Mouse (Mus musculus) megakaryocyte progenitor cell, adult 5-6 weeks (primary cell): ENCODE data around the gene Klhl29. TPM values are rescaled to one million over a fixed set of nuclear protein-coding genes. Genes with fewer than 3 reads are reported as not detected.

ENCODE experiments used
- ATAC-seq: replicated peaks from 2 replicates; pipeline ENCODE4 v1.8.0; 2016; ENCODE audit warnings: mild to moderate bottlenecking, moderate TSS enrichment, inconsistent platforms; ENCODE audit not compliant: poor library complexity
- total RNA-seq, 2 experiments: library from RNA; stranded (forward) in 1 of 2; stranded (reverse) in 1 of 2; fragments of 157-497, 149-512 nt in 1 of 2; fragments of 200-1000 nt in 1 of 2; gene quantifications; 2 replicates each; pipeline versions ENCODE4 v1.2.3 to v1.2.4; 2015 to 2017

The Klhl29 gene
- total RNA-seq (2015), result not detected in 2 replicates
- not detected in 2 replicates for total RNA-seq (2017)

DNA sequence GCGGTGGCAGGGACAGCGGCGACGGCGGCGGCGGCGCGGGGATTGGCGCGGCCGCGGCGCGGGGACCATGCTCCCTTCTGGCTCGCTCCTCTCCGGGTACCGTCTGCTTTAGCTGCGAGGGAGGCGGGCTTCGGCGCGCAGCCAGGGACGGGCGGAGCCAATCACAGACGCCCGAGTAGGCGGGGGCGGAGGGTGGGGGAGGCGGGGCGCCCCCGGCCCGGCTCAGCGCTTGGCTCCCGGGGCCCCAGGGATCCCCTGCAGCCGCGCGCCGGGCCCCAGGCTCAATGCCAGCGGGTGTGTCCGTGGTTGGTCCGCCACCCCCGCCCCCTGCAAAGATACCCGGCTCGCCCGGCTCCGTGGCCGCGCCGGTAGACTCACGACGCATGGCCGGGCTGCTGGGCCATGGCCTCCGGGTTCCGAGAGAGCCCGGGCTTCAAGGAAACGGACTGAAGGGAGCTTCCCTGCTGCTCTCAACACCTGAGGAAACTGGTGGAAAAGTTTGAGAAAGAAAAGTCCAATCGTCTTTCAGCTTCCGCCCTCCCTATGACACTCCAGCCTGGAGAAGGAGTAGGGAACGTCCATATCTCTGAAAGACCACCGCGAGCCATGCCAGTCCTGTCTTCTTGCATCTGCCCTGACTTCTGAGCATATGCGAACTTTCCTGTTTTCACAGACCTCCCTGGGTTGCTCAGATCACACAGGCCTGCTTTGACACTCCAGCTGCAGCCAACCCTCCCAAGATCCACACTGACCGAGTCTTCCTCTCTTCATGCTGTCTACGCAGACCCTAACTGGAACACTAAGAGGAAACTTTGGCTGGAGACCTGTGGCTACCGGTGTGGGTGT is at the start of gene Klhl29:
Gene Klhl29, minus strand, starts transcription at position 67 of the 846 bp plus-strand sequence.
- peak; percentile 37; the same call in 1 of the 2 replicates for ATAC-seq

GRCm38 (mm10) chr12:5425276-5425675 is 49.8 kb upstream of the Klhl29 start:
- ATAC-seq, result no peak

DNA sequence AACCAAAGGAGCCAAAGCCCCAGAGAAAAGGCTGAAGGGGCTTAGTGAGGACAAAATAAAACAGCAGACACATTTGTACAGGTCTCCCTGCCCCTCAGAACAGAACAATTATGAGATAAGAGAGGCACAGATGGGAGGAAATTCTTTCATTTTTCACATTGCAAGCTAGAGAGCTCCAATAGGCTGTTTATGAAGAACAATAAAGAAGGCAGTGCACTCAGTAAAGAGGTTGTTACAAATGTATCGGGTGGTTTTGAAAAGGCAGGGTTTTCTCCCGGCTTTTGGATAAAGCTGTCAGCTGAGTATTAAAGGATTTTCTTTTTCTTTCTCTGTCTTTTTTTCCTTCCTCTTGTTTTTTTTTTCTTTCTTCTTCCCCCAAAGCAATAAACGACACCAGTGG is 40.3 kb upstream of the Klhl29 start:
- no peak for ATAC-seq

- no peak for ATAC-seq
These were observed 38.5 kb upstream of the Klhl29 start for GRCm38 (mm10) chr12:5413976-5414375.

- no peak for ATAC-seq
These were observed 36.5 kb upstream of the Klhl29 start for GRCm38 (mm10) chr12:5411761-5412537.

- no peak for ATAC-seq
These were observed 35.9 kb upstream of the Klhl29 start for GRCm38 (mm10) chr12:5411346-5411745.

- peak; percentile 72 for ATAC-seq
These were observed 35.1 kb upstream of the Klhl29 start for GRCm38 (mm10) chr12:5410391-5411115.

DNA sequence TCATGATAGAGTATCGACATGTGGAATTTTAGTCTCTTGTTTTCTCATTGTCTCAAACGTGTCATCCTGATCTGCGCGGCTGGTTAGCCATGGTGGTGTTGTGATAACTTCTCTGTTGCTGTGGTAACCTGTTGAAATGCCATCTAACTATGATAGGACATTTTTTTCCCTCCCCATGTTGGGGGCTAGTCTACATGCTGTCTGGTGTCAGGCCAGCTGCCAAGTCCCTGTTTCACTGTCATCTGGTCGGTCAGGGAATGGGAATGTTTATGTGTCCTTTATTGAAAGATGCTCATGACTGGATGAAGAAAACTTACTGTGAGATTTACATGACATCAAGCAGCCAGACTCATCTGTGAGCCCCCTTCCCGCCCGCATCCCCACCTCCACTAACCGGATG is 31.7 kb upstream of the Klhl29 start:
- no peak for ATAC-seq

- no peak for ATAC-seq
These were observed 21.9 kb upstream of the Klhl29 start for GRCm38 (mm10) chr12:5397423-5397822.

- no peak for ATAC-seq
These were observed 19.7 kb upstream of the Klhl29 start for GRCm38 (mm10) chr12:5395188-5395587.

- ATAC-seq, result no peak
These were observed 11.6 kb upstream of the Klhl29 start for GRCm38 (mm10) chr12:5387112-5387511.

GRCm38 (mm10) chr12:5386688-5387087 is 11.2 kb upstream of the Klhl29 start:
- no peak for ATAC-seq

DNA sequence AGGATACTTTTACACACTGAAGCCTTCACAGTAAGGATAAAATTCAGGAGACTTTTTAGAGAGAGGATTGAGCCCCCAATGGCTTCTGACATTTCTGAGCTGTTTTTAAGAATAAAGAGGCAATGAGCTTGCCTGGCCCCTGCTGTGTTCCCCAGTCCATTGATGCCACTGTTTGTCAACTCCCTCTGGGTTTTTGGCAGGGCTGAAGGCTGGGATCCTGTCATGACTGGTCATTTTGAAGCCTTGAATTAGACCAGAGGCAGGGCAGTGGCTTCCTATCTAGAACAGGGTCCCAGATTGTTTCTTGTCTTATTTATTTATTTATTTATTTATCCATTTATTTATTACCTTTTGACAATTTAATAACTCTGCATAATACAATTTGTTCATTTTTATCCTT is 6.2 kb upstream of the Klhl29 start:
- no peak for ATAC-seq

- ATAC-seq, result no peak
These were observed 532 bp downstream of the Klhl29 start for GRCm38 (mm10) chr12:5374684-5375615.

- no peak for ATAC-seq
These were observed 1.2 kb downstream of the Klhl29 start for GRCm38 (mm10) chr12:5374196-5374683.

GRCm38 (mm10) chr12:5373641-5374195 is 1.8 kb downstream of the Klhl29 start:
- no peak for ATAC-seq

- ATAC-seq, result no peak
These were observed 6.1 kb downstream of the Klhl29 start for GRCm38 (mm10) chr12:5369396-5369795.

DNA sequence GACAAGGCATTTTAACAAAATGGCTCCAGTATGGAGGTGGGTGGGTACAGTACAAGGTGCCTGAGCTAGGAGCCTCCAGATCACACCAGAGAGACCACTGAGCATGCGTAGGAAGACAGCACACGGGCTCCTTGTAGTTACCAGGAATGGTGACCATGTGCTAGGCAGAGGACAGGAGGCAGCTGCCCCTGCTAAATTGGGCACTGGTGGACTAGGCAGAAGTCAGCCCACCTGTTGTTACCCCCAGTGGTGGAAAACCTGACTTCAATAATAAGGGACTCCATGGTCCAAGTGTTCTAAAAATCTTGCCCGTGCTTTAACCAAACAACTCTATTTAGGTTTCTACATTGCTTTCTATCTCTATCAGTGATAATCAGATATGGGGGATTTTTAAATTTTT is 10.6 kb downstream of the Klhl29 start:
- ATAC-seq, result no peak

GRCm38 (mm10) chr12:5363961-5364634 is 11.4 kb downstream of the Klhl29 start:
- ATAC-seq, result no peak
